Mouse (Mus musculus): ENCODE measurements around the gene 2010300C02Rik.
A peak's percentile ranks its signal among the peaks of the same experiment; 100 is the strongest.

The 2010300C02Rik gene

GRCm38 (mm10) chr1:37711596-37712356 is 8.1 kb downstream of the 2010300C02Rik start:
- no peak for DNase-seq (ENCODE audit: extremely low read depth, low read depth, low spot score)

- DNase-seq (ENCODE audit: extremely low read depth, low read depth, low spot score), result no peak
These were observed 8.8 kb downstream of the 2010300C02Rik start for GRCm38 (mm10) chr1:37711082-37711481.

- DNase-seq (ENCODE audit: extremely low read depth, low read depth, low spot score), result no peak
These were observed 10.1 kb downstream of the 2010300C02Rik start for GRCm38 (mm10) chr1:37709736-37710135.

DNA sequence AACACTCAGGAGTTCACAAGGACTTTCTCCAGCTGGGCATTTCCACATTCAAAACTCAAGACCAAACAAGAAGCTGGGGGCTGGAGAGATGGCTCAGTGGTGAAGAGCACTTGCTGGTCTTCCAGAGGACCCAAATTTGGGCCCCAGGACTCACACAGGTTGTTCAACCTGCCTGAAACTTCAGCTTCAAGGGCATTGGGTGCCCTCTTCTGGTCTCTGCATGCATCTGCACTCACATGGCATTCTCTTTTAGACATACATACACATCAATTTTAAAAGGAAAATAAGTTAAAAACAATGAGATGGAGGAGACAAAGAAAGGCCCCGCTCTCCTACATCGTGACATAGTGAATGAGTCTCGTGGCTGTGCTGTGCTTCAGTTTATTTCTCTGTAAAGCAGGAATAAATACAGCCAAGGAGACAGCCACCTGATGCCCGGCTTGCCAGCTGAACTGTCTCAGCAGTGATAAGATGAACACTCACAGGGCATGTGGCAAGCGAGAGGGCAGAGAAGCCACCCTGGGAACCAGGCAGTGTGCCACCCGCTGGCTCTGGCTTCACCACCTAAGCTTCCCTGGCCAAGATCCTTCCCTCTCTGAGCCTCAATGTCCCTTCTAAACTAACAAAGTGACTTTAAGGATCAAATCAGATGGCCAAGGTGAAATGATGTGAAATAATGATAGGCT is 11.5 kb downstream of the 2010300C02Rik start:
- no peak for DNase-seq (ENCODE audit: extremely low read depth, low read depth, low spot score)

- DNase-seq (ENCODE audit: extremely low read depth, low read depth, low spot score), result no peak
These were observed 17.6 kb downstream of the 2010300C02Rik start for GRCm38 (mm10) chr1:37702326-37702725.

- DNase-seq (ENCODE audit: extremely low read depth, low read depth, low spot score), result no peak
These were observed 20.9 kb downstream of the 2010300C02Rik start for GRCm38 (mm10) chr1:37698852-37699439.

GRCm38 (mm10) chr1:37698186-37698839 is 21.6 kb downstream of the 2010300C02Rik start:
- DNase-seq (ENCODE audit: extremely low read depth, low read depth, low spot score), result no peak

DNA sequence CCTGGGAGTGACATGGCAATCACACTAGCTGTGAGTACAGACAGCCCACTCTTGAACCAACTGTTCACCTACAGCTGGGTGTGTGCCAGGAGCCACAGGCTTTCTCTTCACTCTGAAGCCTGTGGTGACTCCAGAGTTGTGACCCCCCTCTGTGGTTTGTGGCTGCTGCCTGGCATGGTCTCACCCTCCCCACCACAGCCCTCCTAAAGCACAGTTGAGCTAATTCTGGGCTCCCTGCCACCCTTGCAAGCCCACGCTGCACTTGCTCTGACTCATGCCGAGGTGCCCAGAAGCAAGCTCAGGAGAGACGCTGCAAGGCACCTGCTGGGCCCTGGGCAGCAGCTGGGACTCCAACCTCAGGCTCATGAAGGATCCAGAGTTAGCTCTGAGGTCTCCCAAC is 23.0 kb downstream of the 2010300C02Rik start:
- no peak for DNase-seq (ENCODE audit: extremely low read depth, low read depth, low spot score)

DNA sequence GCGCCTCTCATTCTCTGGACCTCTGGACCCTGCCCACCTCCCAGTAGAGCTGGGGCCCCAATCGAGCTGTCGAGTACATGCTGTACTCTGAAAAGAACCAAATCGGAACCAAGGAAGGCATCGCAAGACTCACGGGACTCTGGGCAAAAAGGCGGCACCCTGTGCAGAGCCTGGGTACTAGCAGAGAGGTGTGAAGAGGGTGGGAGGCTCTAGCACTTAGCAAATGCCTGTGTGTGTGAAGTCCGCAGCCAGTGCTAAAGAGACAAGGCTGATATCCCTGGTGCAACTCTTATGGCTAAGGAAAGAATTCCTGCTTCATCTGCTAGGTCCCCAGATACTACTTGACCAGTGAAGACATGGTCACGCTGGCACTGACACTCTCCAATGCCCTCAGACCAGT is 24.2 kb downstream of the 2010300C02Rik start:
- DNase-seq (ENCODE audit: extremely low read depth, low read depth, low spot score), result no peak

DNA sequence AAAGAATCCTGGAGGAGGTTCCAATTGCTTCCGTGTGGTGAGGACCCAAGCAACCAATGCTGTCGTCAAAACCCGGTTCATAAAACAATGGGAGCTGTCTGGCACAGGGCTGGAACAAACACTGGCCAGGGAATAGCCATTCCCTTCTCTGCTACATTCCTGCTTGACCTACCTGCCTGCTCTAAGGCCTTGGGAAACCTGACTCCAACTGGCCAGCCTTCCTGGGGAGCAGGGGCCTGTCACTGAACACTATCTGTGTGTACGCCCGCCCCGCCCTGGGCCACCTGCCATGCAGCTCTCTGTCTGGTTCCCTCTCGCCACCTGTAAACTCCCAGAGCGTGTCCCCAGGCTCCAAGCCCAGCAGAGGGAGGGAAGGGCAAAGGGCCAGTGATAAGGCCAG is 25.5 kb downstream of the 2010300C02Rik start:
- no peak for DNase-seq (ENCODE audit: extremely low read depth, low read depth, low spot score)

DNA sequence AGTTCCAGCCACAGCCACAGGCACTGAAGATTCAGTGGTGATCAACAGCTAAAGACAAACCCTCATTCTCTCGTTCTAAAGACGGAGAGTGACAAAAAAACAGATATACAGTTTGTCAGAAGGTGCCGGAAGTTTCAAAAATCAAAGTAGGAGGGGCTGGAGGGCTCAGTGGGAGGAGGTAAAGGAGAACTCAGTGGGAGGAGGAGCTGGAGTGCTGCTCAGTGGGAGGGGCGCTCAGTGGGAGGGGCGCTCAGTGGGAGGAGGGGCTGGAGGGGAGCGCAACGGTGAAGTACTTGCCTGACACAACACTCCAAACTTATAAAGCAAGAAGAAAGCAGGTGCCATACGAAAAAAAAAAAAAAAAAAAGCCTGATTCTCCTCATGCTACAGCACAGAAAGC is 28.7 kb downstream of the 2010300C02Rik start:
- no peak for DNase-seq (ENCODE audit: extremely low read depth, low read depth, low spot score)

- DNase-seq (ENCODE audit: extremely low read depth, low read depth, low spot score), result no peak
These were observed 29.2 kb downstream of the 2010300C02Rik start for GRCm38 (mm10) chr1:37690665-37691064.

DNA sequence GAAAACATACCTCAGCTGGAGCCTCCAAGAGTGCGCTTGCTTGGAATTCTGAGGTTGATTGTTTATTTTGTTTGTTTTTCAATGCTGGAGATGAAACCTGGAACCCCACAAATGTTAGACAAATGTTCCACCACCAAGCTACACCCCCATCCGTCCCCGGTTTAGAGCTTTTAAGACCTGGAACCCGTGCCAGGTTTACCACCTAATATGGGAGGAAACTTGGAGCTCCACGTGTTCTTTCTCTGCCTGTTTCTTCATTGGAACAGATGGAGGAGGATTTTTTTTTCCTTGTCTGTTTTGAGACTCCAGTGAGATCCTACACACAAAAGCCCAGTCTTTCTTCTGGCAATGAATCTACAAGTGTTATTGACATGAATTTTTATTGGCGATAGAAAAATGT is 30.2 kb downstream of the 2010300C02Rik start:
- no peak for DNase-seq (ENCODE audit: extremely low read depth, low read depth, low spot score)

GRCm38 (mm10) chr1:37688351-37688750 is 31.5 kb downstream of the 2010300C02Rik start:
- DNase-seq (ENCODE audit: extremely low read depth, low read depth, low spot score), result no peak

- no peak for DNase-seq (ENCODE audit: extremely low read depth, low read depth, low spot score)
These were observed 32.4 kb downstream of the 2010300C02Rik start for GRCm38 (mm10) chr1:37687515-37687914.

GRCm38 (mm10) chr1:37686953-37687441 is 32.9 kb downstream of the 2010300C02Rik start:
- no peak for DNase-seq (ENCODE audit: extremely low read depth, low read depth, low spot score)

- DNase-seq (ENCODE audit: extremely low read depth, low read depth, low spot score), result peak; percentile 76
These were observed 41.4 kb downstream of the 2010300C02Rik start for GRCm38 (mm10) chr1:37678327-37679123.

- DNase-seq (ENCODE audit: extremely low read depth, low read depth, low spot score), result no peak
These were observed 42.8 kb downstream of the 2010300C02Rik start for GRCm38 (mm10) chr1:37676967-37677512.

- DNase-seq (ENCODE audit: extremely low read depth, low read depth, low spot score), result no peak
These were observed 44.4 kb downstream of the 2010300C02Rik start for GRCm38 (mm10) chr1:37675444-37675843.

GRCm38 (mm10) chr1:37674266-37674665 is 45.6 kb downstream of the 2010300C02Rik start:
- DNase-seq (ENCODE audit: extremely low read depth, low read depth, low spot score), result no peak
